Mouse (Mus musculus): Measurements from ENCODE around the gene Pxmp4. TPM values are rescaled to one million over a fixed set of nuclear protein-coding genes. Genes with fewer than 3 reads are reported as not detected.

Pxmp4 gene
- total RNA-seq, 2 experiments from 2014 or later, result 12.8 to 14.2 TPM

DNA sequence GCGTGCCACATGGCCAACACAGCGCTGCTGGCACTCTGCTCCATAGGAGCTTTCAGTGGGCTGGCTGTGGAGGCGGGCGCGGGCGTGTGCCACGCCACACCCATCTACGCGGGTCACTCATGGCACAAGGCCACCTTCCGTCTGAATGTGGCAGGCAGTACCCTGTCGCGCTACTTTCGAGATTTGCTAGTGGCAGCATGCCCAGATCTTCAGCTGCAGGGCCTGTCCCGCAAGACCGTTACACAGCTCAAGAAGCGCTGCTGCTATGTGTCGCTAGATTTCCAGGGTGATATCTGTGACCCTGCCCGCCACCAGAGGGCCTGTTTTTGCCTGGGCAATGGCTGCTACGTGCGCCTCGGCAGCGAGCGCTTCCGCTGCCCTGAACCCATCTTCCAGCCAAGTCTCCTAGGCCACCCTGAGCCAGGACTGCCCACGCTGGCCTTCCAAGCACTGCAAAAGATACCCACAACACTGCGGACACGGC lies 51.0 kb downstream of the Pxmp4 start:
- H3K27ac ChIP-seq, result peak overlapping the region; percentile 45; the same call in 1 of the 2 replicates
- H3K4me3 ChIP-seq, result peak overlapping the region; percentile 10; the same call in 1 of the 2 replicates
- TF ChIP-seq CTCF (IDR thresholded peaks at IDR 0.05), result peak; percentile 59
- peak; percentile 56 to 63 for DNase-seq (ENCODE audit: extremely low spot score in 1 of 2, low spot score in 2 of 2)
- intact Hi-C loops (cut with DNase I), result no loop called here

- intact Hi-C loops (cut with DNase I), result no loop called here
- TF ChIP-seq CTCF (IDR thresholded peaks at IDR 0.05), result no peak
- H3K27ac ChIP-seq, result peak overlapping the region; percentile 45; the same call in 1 of the 2 replicates
- DNase-seq (ENCODE audit: extremely low spot score in 1 of 2, low spot score in 2 of 2), result no peak
- H3K4me3 ChIP-seq, result peak overlapping the region; percentile 10; the same call in 1 of the 2 replicates
Observed at GRCm38 (mm10) chr2:154551927-154552326, 51.6 kb downstream of the Pxmp4 start.

DNA sequence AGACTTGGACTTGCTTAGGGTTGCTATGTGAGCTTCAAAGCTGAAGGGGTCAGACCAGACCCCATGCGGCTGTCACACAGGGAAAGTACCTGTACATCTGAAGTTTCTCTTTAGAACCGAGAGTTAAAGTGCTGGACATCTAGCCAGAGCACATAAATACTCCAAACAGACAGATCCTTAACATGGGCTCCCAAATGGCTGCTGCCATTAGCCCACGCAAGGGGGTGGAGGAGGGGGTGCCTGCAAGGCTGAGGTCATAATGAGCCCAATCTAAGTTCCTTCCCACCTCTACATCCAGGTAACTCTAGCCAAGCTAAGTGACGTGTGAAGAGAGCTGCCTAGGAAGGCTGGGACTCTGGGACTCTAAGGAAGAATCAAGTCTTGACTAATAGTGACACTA lies 52.0 kb downstream of the Pxmp4 start, which contains the start of gene Actl10:
TSS of gene Actl10 (plus strand) at position 301 of the 400 bp plus-strand sequence.
- intact Hi-C loops (cut with DNase I), result no loop called here

GRCm38 (mm10) chr2:154550937-154551336 lies 52.6 kb downstream of the Pxmp4 start:
- H3K27ac ChIP-seq, result no peak overlapping the region
- H3K4me3 ChIP-seq, result no peak overlapping the region
- no peak for DNase-seq (ENCODE audit: extremely low spot score in 1 of 2, low spot score in 2 of 2)
- intact Hi-C loops (cut with DNase I), result no loop called here
- TF ChIP-seq CTCF (IDR thresholded peaks at IDR 0.05), result no peak

More for the DNA sequence above, 52.0 kb downstream of the Pxmp4 start, which contains the start of gene Actl10:
- Histone ChIP-seq H3K4me3 (peak within 1 kb of the TSS; percentile 10; the same call in 1 of the 2 replicates), H3K27ac (peak within 1 kb of the TSS; percentile 45; the same call in 1 of the 2 replicates)
- TF ChIP-seq CTCF (IDR thresholded peaks at IDR 0.05), result no peak
- DNase-seq (ENCODE audit: extremely low spot score in 1 of 2, low spot score in 2 of 2), result no peak

- no peak overlapping the region for H3K27ac ChIP-seq
- peak overlapping the region; percentile 42 for H3K4me3 ChIP-seq
- TF ChIP-seq CTCF (IDR thresholded peaks at IDR 0.05), result no peak; the same call in 1 of the 2 replicates
- intact Hi-C loops (cut with DNase I), result no loop called here
- DNase-seq (ENCODE audit: extremely low spot score in 1 of 2, low spot score in 2 of 2), result no peak
Observed at GRCm38 (mm10) chr2:154549886-154550189, 53.7 kb downstream of the Pxmp4 start.

- peak; percentile 60 to 73 for DNase-seq (ENCODE audit: extremely low spot score in 1 of 2, low spot score in 2 of 2)
- H3K27ac ChIP-seq, result no peak overlapping the region
Observed at GRCm38 (mm10) chr2:154549127-154549885, 54.2 kb downstream of the Pxmp4 start.

DNA sequence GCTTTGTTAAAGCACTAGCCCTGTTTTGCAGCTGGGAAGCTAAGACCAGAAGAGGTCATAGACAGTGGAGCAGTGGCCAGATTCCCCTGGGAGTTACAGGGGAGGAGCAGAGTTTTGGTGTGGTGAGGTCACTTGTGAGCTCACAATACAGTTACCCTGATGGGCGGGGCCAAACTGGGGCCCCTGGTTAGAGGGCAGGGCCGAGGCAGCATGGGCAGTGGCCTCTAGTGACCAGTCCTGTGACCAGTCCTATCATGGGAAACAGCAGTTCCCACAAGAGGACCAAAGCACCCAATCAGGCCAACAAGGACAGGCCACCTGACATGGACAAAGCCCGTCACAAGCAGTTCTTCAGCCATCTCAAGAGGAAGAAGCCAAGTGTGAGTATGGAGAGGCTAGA lies 54.8 kb downstream of the Pxmp4 start:
- Histone ChIP-seq H3K4me3 (no peak overlapping the region), H3K27ac (no peak overlapping the region)
- intact Hi-C loops (cut with DNase I), result no loop called here
- DNase-seq (ENCODE audit: extremely low spot score in 1 of 2, low spot score in 2 of 2), result no peak
- no peak for TF ChIP-seq CTCF (IDR thresholded peaks at IDR 0.05)

More at GRCm38 (mm10) chr2:154549127-154549885, 54.2 kb downstream of the Pxmp4 start:
- H3K4me3 ChIP-seq, result peak overlapping the region; percentile 42
- no peak for TF ChIP-seq CTCF (IDR thresholded peaks at IDR 0.05)
- intact Hi-C loops (cut with DNase I), result no loop called here

DNA sequence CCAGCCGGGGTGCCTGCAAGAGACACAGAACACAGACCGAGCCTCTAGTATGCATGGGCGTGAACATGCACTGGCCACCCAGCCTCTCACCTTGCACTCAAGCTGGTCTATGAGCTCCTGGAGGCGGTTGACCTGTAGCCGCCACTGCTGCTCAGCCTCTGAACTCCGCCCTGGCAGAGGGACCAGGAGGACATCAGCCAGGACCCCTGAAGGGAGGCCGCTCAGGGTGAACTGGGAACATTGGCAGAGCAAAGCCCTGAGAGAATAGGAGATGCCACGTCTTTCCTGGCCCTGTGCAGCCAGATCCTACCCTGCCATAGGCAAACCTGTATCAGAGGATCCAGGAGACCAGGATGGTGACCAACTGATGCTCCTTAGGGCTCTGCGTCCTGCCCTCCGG lies 56.8 kb downstream of the Pxmp4 start, which contains the start of gene 1700003F12Rik:
TSS of gene 1700003F12Rik (plus strand) at position 375 of the 400 bp plus-strand sequence.
- intact Hi-C loops (cut with DNase I), result no loop called here
- no peak for TF ChIP-seq CTCF (IDR thresholded peaks at IDR 0.05)
- Histone ChIP-seq H3K27ac (no peak within 1 kb of the TSS), H3K4me3 (no peak within 1 kb of the TSS)
- no peak for DNase-seq (ENCODE audit: extremely low spot score in 1 of 2, low spot score in 2 of 2)

DNA sequence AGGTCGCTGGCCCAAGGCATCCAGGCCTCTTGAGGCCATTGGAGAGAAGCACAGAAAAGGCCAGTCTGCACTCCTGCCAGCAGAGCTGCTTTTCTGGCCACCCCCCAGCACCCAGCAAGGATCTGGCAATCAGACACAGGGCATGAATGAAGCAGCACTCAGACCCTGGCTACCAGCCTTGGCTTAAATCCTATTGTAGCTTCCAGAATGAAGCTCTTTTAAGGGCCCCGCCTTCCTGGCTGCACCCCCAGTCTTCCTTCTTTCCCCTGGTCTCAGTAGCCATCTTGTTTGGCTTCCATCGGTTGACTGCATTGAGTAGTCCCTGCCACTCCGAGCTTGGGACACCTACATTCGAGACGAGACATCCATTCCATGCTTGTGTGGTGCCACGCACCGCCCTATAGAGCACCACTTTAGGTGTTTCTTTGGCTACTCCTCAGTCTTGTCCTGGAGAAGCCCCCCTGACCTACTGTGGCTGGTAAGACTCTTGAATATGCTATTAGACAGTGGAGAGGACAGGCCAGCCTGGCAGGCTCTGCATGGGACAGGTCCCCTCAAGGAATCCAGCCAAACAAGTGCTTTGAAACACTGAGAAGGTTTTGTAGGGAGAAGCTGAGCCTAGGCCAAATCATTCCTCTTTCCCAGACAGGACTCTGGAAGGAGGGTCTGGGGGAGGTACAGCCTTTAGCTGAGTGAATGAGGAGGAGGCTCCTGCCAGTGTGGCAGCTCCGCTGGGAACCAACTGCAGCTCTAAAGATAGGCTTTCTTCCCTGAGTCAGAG lies 59.8 kb downstream of the Pxmp4 start:
- TF ChIP-seq CTCF (IDR thresholded peaks at IDR 0.05), result no peak; the same call in 1 of the 2 replicates
- Histone ChIP-seq H3K27ac (peak overlapping the region; percentile 66), H3K4me3 (no peak overlapping the region)
- DNase-seq (ENCODE audit: extremely low spot score in 1 of 2, low spot score in 2 of 2), result peak in 1 of 2 experiments; percentile 66
- intact Hi-C loops (cut with DNase I), result no loop called here

GRCm38 (mm10) chr2:154541630-154542029 lies 61.9 kb downstream of the Pxmp4 start:
- Histone ChIP-seq H3K27ac (no peak overlapping the region), H3K4me3 (no peak overlapping the region)
- no peak for DNase-seq (ENCODE audit: extremely low spot score in 1 of 2, low spot score in 2 of 2)
- peak; percentile 36 for TF ChIP-seq CTCF (IDR thresholded peaks at IDR 0.05)
- intact Hi-C loops (cut with DNase I), result no loop called here

DNA sequence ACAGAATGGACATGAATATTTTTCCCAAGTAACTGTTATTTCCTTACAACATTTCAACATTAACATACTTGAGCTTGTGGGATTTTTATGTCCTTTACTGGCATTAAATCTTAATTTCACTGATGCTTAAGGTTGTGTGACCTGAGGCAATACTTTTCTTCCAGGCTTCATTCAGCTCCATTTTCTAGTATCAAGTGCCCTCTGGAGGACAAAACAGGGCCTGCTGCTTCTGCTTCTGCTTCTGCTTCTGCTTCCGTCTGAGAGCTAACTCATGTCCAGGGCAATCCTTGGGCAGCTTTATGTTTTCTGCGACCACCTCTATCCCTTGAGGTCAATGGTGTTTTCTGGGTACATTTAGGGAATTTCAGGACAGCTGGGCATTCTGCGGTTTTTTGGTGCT lies 63.8 kb downstream of the Pxmp4 start:
- intact Hi-C loops (cut with DNase I), result loop anchor here (1.0 kb wide), 2 partner anchors 122 to 127 kb away; no protein-coding TSS in a partner anchor
- TF ChIP-seq CTCF (IDR thresholded peaks at IDR 0.05), result peak; percentile 76
- no peak overlapping the region for H3K4me3 ChIP-seq
- DNase-seq (ENCODE audit: extremely low spot score in 1 of 2, low spot score in 2 of 2), result peak in 1 of 2 experiments; percentile 56
- H3K27ac ChIP-seq, result peak overlapping the region; percentile 79; the same call in 1 of the 2 replicates

Data from left cerebral cortex, adult 2 months (tissue).